Mouse (Mus musculus) MEL (cell line): Measurements from ENCODE around the gene Traf5. TPM values are rescaled to one million over a fixed set of nuclear protein-coding genes. Genes with fewer than 3 reads are reported as not detected.

ENCODE experiments used
- DNase-seq: peaks from one replicate; pipeline ENCODE4 v3.0.0; 2011; ENCODE audit warnings: low read depth, low spot score
- H3K27ac ChIP-seq: 2 replicates; pipeline ENCODE4 v1.5.1; 2012; ENCODE audit warnings: low read depth, mild to moderate bottlenecking, control low read depth, low read length, moderate library complexity; ENCODE audit not compliant: control insufficient read depth
- H3K27me3 ChIP-seq, 2 experiments: fragments of 150-350 bp in 1 of 2; sonication (generic) in 1 of 2; 2 replicates each; pipeline ENCODE4 v1.6.1; 2012; ENCODE audit warnings: low read length in 2 of 2, mild to moderate bottlenecking in 2 of 2, improper control_type of control experiment in 1 of 2, moderate library complexity in 1 of 2; ENCODE audit not compliant: insufficient read depth in 2 of 2, control insufficient read depth in 1 of 2
- H3K36me3 ChIP-seq, 2 experiments: 2 replicates each; pipeline ENCODE4 v1.6.1; 2012 to 2014; ENCODE audit warnings: low read length in 2 of 2, improper control_type of control experiment in 1 of 2, inconsistent platforms in 1 of 2, mild to moderate bottlenecking in 1 of 2; ENCODE audit not compliant: insufficient read depth in 2 of 2, control insufficient read depth in 1 of 2
- H3K4me1 ChIP-seq, 2 experiments: fragments of 150-350 bp in 1 of 2; sonication (generic) in 1 of 2; 2 replicates each; pipeline ENCODE4 v1.6.1; 2012; ENCODE audit warnings: low read length in 2 of 2, improper control_type of control experiment in 1 of 2, mild to moderate bottlenecking in 1 of 2; ENCODE audit not compliant: insufficient read depth in 2 of 2, control insufficient read depth in 1 of 2
- H3K4me3 ChIP-seq, 2 experiments: fragments of 150-350 bp in 1 of 2; sonication (generic) in 1 of 2; 2 replicates each; pipeline ENCODE4 v1.5.1; 2012; ENCODE audit warnings: low read depth in 2 of 2, low read length in 2 of 2, mild to moderate bottlenecking in 2 of 2, moderate library complexity in 2 of 2, control low read depth in 1 of 2, improper control_type of control experiment in 1 of 2; ENCODE audit not compliant: control insufficient read depth in 1 of 2, insufficient read depth in 1 of 2
- H3K79me2 ChIP-seq: 2 replicates; pipeline ENCODE4 v1.6.1; 2012; ENCODE audit warnings: mild to moderate bottlenecking, low read length, moderate library complexity; ENCODE audit not compliant: control insufficient read depth, poor library complexity, insufficient read depth
- H3K9ac ChIP-seq: 2 replicates; pipeline ENCODE4 v1.6.1; 2012; ENCODE audit warnings: low read depth, mild to moderate bottlenecking, control low read depth, low read length, moderate library complexity; ENCODE audit not compliant: control insufficient read depth, poor library complexity, severe bottlenecking
- H3K9me3 ChIP-seq: fragments of 150-350 bp; sonication (generic); replicated peaks from 2 replicates; pipeline ENCODE4 v1.6.1; 2012; ENCODE audit warnings: mild to moderate bottlenecking, low read length, improper control_type of control experiment, moderate library complexity; ENCODE audit not compliant: insufficient read depth
- BHLHE40 ChIP-seq: IDR thresholded peaks from 2 replicates; pipeline ENCODE4 v1.6.1; 2012; ENCODE audit warnings: low read depth, mild to moderate bottlenecking, inconsistent platforms, low read length, improper control_type of control experiment, borderline replicate concordance
- CHD1 ChIP-seq: IDR thresholded peaks from 2 replicates; pipeline ENCODE4 v1.6.1; 2012; ENCODE audit warnings: low read depth, mild to moderate bottlenecking, inconsistent platforms, low read length, improper control_type of control experiment
- CHD2 ChIP-seq: IDR thresholded peaks from 2 replicates; pipeline ENCODE4 v1.6.1; 2011; ENCODE audit warnings: low read length, improper control_type of control experiment
- CTCF ChIP-seq, 3 experiments: IDR thresholded peaks in 2 of 3; conservative IDR thresholded peaks in 1 of 3; 2 replicates each; pipeline ENCODE4 v1.5.1; 2011 to 2012; ENCODE audit warnings: low read length in 3 of 3, low read depth in 2 of 3, mild to moderate bottlenecking in 2 of 3, improper control_type of control experiment in 1 of 3, inconsistent platforms in 1 of 3, mixed read lengths in 1 of 3, moderate library complexity in 1 of 3; ENCODE audit not compliant: control insufficient read depth in 1 of 3, insufficient read depth in 1 of 3, poor library complexity in 1 of 3, severe bottlenecking in 1 of 3
- E2F4 ChIP-seq: IDR thresholded peaks from 2 replicates; pipeline ENCODE4 v1.6.1; 2011; ENCODE audit warnings: low read depth, low read length, improper control_type of control experiment, borderline replicate concordance
- ELF1 ChIP-seq: IDR thresholded peaks from 2 replicates; pipeline ENCODE4 v1.6.1; 2014; ENCODE audit warnings: low read depth, mild to moderate bottlenecking, inconsistent platforms, low read length, improper control_type of control experiment, moderate library complexity
- EP300 ChIP-seq, 2 experiments: IDR thresholded peaks; 2 replicates each; pipeline ENCODE4 v1.6.1; 2011; ENCODE audit warnings: improper control_type of control experiment in 2 of 2, low read length in 2 of 2, low read depth in 1 of 2, mild to moderate bottlenecking in 1 of 2
- ETS1 ChIP-seq: IDR thresholded peaks from 2 replicates; pipeline ENCODE4 v1.6.1; 2012; ENCODE audit warnings: low read depth, mild to moderate bottlenecking, inconsistent platforms, low read length, improper control_type of control experiment, moderate library complexity
- GABPA ChIP-seq: IDR thresholded peaks from 2 replicates; pipeline ENCODE4 v1.6.1; 2012; ENCODE audit warnings: low read depth, mild to moderate bottlenecking, inconsistent platforms, low read length, improper control_type of control experiment, moderate library complexity
- GATA1 ChIP-seq: IDR thresholded peaks from 2 replicates; pipeline ENCODE4 v1.6.1; 2011; ENCODE audit warnings: low read depth, low read length, improper control_type of control experiment
- HCFC1 ChIP-seq: IDR thresholded peaks from 2 replicates; pipeline ENCODE4 v1.6.1; 2012; ENCODE audit warnings: low read depth, mild to moderate bottlenecking, inconsistent platforms, low read length, improper control_type of control experiment, moderate library complexity
- JUND ChIP-seq: IDR thresholded peaks from 2 replicates; pipeline ENCODE4 v1.6.1; 2011; ENCODE audit warnings: low read depth, mild to moderate bottlenecking, improper control_type of control experiment, low read length
- KAT2A ChIP-seq: conservative IDR thresholded peaks from 2 replicates; pipeline ENCODE4 v1.6.1; 2012; ENCODE audit warnings: low read depth, low read length, improper control_type of control experiment, inconsistent platforms
- MAFK ChIP-seq: IDR thresholded peaks from 2 replicates; pipeline ENCODE4 v1.6.1; 2011; ENCODE audit warnings: low read depth, mild to moderate bottlenecking, low read length, improper control_type of control experiment, borderline replicate concordance
- MAX ChIP-seq: IDR thresholded peaks from 2 replicates; pipeline ENCODE4 v1.6.1; 2011; ENCODE audit warnings: low read length, improper control_type of control experiment
- MAZ ChIP-seq: IDR thresholded peaks from 2 replicates; pipeline ENCODE4 v1.6.1; 2012; ENCODE audit warnings: low read depth, mild to moderate bottlenecking, inconsistent platforms, low read length, improper control_type of control experiment
- MEF2A ChIP-seq: IDR thresholded peaks from 2 replicates; pipeline ENCODE4 v1.6.1; 2014; ENCODE audit warnings: low read depth, mild to moderate bottlenecking, inconsistent platforms, low read length, improper control_type of control experiment; ENCODE audit not compliant: poor library complexity, insufficient replicate concordance, severe bottlenecking; ENCODE audit errors: extremely low read depth
- MXI1 ChIP-seq: IDR thresholded peaks from 2 replicates; pipeline ENCODE4 v1.6.1; 2011; ENCODE audit warnings: mild to moderate bottlenecking, low read depth, low read length, improper control_type of control experiment
- MYB ChIP-seq: IDR thresholded peaks from 2 replicates; pipeline ENCODE4 v1.6.1; 2011; ENCODE audit warnings: mild to moderate bottlenecking, low read depth, low read length, improper control_type of control experiment
- MYC ChIP-seq: IDR thresholded peaks from 2 replicates; pipeline ENCODE4 v1.6.1; 2011; ENCODE audit warnings: low read depth, mild to moderate bottlenecking, low read length, improper control_type of control experiment, moderate library complexity
- NELFE ChIP-seq: IDR thresholded peaks from 2 replicates; pipeline ENCODE4 v1.6.1; 2011; ENCODE audit warnings: low read depth, low read length, improper control_type of control experiment
- POLR2A ChIP-seq, 2 experiments: IDR thresholded peaks; 2 replicates each; pipeline ENCODE4 v1.6.1; 2011 to 2012; ENCODE audit warnings: low read length in 2 of 2, mild to moderate bottlenecking in 2 of 2, control low read depth in 1 of 2, improper control_type of control experiment in 1 of 2, low read depth in 1 of 2, moderate library complexity in 1 of 2; ENCODE audit not compliant: control insufficient read depth in 1 of 2, insufficient read depth in 1 of 2, poor library complexity in 1 of 2
- POLR2AphosphoS2 ChIP-seq: IDR thresholded peaks from 2 replicates; pipeline ENCODE4 v1.6.1; 2011; ENCODE audit warnings: low read length, improper control_type of control experiment
- POLR2AphosphoS5 ChIP-seq: IDR thresholded peaks from 2 replicates; pipeline ENCODE4 v1.6.1; 2012; ENCODE audit warnings: low read depth, borderline replicate concordance, mild to moderate bottlenecking, inconsistent platforms, low read length, moderate library complexity, mixed read lengths
- RAD21 ChIP-seq: IDR thresholded peaks from 2 replicates; pipeline ENCODE4 v1.6.1; 2011; ENCODE audit warnings: mild to moderate bottlenecking, low read depth, low read length, improper control_type of control experiment
- RCOR1 ChIP-seq: IDR thresholded peaks from 2 replicates; pipeline ENCODE4 v1.6.1; 2012; ENCODE audit warnings: low read depth, mild to moderate bottlenecking, inconsistent platforms, low read length, improper control_type of control experiment
- SIN3A ChIP-seq: IDR thresholded peaks from 2 replicates; pipeline ENCODE4 v1.6.1; 2012; ENCODE audit warnings: low read length, improper control_type of control experiment, inconsistent platforms
- SMC3 ChIP-seq: IDR thresholded peaks from 2 replicates; pipeline ENCODE4 v1.6.1; 2011; ENCODE audit warnings: low read depth, low read length, improper control_type of control experiment
- TAL1 ChIP-seq: IDR thresholded peaks from 2 replicates; pipeline ENCODE4 v1.6.1; 2012; ENCODE audit warnings: mild to moderate bottlenecking, inconsistent platforms, low read length, moderate library complexity, mixed read lengths
- TBP ChIP-seq: IDR thresholded peaks from 2 replicates; pipeline ENCODE4 v1.8.0; 2011; ENCODE audit warnings: low read depth, low read length, improper control_type of control experiment
- TCF12 ChIP-seq: IDR thresholded peaks from 2 replicates; pipeline ENCODE4 v1.6.1; 2014; ENCODE audit warnings: low read depth, mild to moderate bottlenecking, inconsistent platforms, low read length, improper control_type of control experiment, moderate library complexity
- UBTF ChIP-seq: IDR thresholded peaks from 2 replicates; pipeline ENCODE4 v1.6.1; 2012; ENCODE audit warnings: low read depth, mild to moderate bottlenecking, inconsistent platforms, low read length, improper control_type of control experiment, moderate library complexity, borderline replicate concordance; ENCODE audit not compliant: insufficient read depth
- USF1 ChIP-seq: IDR thresholded peaks from 2 replicates; pipeline ENCODE4 v1.6.1; 2014; ENCODE audit warnings: low read depth, mild to moderate bottlenecking, inconsistent platforms, low read length, improper control_type of control experiment, moderate library complexity
- USF2 ChIP-seq, 2 experiments: IDR thresholded peaks; 2 replicates each; pipeline ENCODE4 v1.6.1; 2011 to 2012; ENCODE audit warnings: improper control_type of control experiment in 2 of 2, low read length in 2 of 2, borderline replicate concordance in 1 of 2, inconsistent platforms in 1 of 2, low read depth in 1 of 2, mild to moderate bottlenecking in 1 of 2; ENCODE audit not compliant: insufficient read depth in 1 of 2
- ZC3H11A ChIP-seq: IDR thresholded peaks from 2 replicates; pipeline ENCODE4 v1.6.1; 2012; ENCODE audit warnings: low read depth, mild to moderate bottlenecking, inconsistent platforms, low read length, improper control_type of control experiment
- ZKSCAN1 ChIP-seq: IDR thresholded peaks from 2 replicates; pipeline ENCODE4 v1.6.1; 2012; ENCODE audit warnings: low read depth, mild to moderate bottlenecking, inconsistent platforms, low read length, improper control_type of control experiment, moderate library complexity
- ZMIZ1 ChIP-seq: IDR thresholded peaks from 2 replicates; pipeline ENCODE4 v1.6.1; 2012; ENCODE audit warnings: low read depth, mild to moderate bottlenecking, inconsistent platforms, low read length, improper control_type of control experiment, moderate library complexity
- ZNF384 ChIP-seq: IDR thresholded peaks from 2 replicates; pipeline ENCODE4 v1.6.1; 2012; ENCODE audit warnings: low read depth, mild to moderate bottlenecking, inconsistent platforms, low read length, improper control_type of control experiment
- polyA plus RNA-seq, 2 experiments: library from polyadenylated mRNA; stranded (reverse) in 1 of 2; unstranded in 1 of 2; fragments of >175 nt in 1 of 2; fragments of >200 nt in 1 of 2; gene quantifications; 2 replicates each; pipeline versions ENCODE4 v1.2.1 to v1.2.4; 2012; ENCODE audit warnings: low replicate concordance in 2 of 2, low read depth in 1 of 2; ENCODE audit not compliant: insufficient read length in 2 of 2, insufficient read depth in 1 of 2, missing spikeins in 1 of 2
- total RNA-seq: library from RNA; depleted of rRNA; stranded (reverse); fragments of 300-350 nt; gene quantifications from 2 replicates; pipeline ENCODE4 v1.2.3, GENCODE M21; 2012

The Traf5 gene
- total and polyA plus RNA-seq, 3 experiments = 4.0 to 7.3 TPM; not detected in 1

- H3K4me1 ChIP-seq = peaks cover 17 to 21% of the 10 kb centered on the region in 2 experiments
- H3K27ac ChIP-seq = peak overlapping the region; percentile 23; the same call in 1 of the 2 replicates
- peaks cover 9 to 28% of the 10 kb centered on the region in 2 experiments for H3K36me3 ChIP-seq
- no peaks in the 10 kb centered on the region for H3K79me2 ChIP-seq
- H3K4me3 ChIP-seq = no peak overlapping the region
- no peaks in the 10 kb centered on the region for H3K9me3 ChIP-seq
- peak; percentile 47 for DNase-seq
- no peak overlapping the region; the same call in 1 of the 2 replicates for H3K9ac ChIP-seq
- no peaks in the 10 kb centered on the region for H3K27me3 ChIP-seq
- no peak for TF ChIP-seq MAFK
- TF ChIP-seq SMC3 = no peak
- peak; percentile 41; the same call in 1 of the 2 replicates for TF ChIP-seq USF1
- no peak for TF ChIP-seq POLR2A (IDR thresholded peaks at IDR 0.05; ENCODE audit: control insufficient read depth in 1 of 2, insufficient read depth in 1 of 2, low read depth in 1 of 2, low read length in 2 of 2, poor library complexity in 1 of 2)
- TF ChIP-seq HCFC1 = no peak
- no peak for TF ChIP-seq CTCF (IDR thresholded peaks at IDR 0.05 in 2 of 3, conservative IDR thresholded peaks at IDR 0.05 in 1 of 3; ENCODE audit: control insufficient read depth in 1 of 3, insufficient read depth in 1 of 3, low read depth in 2 of 3, low read length in 3 of 3, poor library complexity in 1 of 3, severe bottlenecking in 1 of 3)
- TF ChIP-seq TCF12 = peak; percentile 74
- no peak for TF ChIP-seq ZKSCAN1
- TF ChIP-seq EP300 (IDR thresholded peaks at IDR 0.05; ENCODE audit: low read depth in 1 of 2, low read length in 2 of 2) = peak; percentile 49 to 67
- no peak for TF ChIP-seq UBTF
- no peak for TF ChIP-seq MAZ
- peak; percentile 85 for TF ChIP-seq MXI1
- TF ChIP-seq POLR2AphosphoS2 = no peak
- TF ChIP-seq RAD21 = no peak
- TF ChIP-seq GATA1 = peak; percentile 83
- peak; percentile 33 for TF ChIP-seq TAL1
- no peak for TF ChIP-seq CHD2
- TF ChIP-seq USF2 (IDR thresholded peaks at IDR 0.05; ENCODE audit: borderline replicate concordance in 1 of 2, insufficient read depth in 1 of 2, low read depth in 1 of 2, low read length in 2 of 2) = no peak
- no peak for TF ChIP-seq E2F4
- TF ChIP-seq ETS1 = peak; percentile 86
- no peak for TF ChIP-seq TBP
- TF ChIP-seq CHD1 = no peak
- TF ChIP-seq ZNF384 = no peak
- no peak for TF ChIP-seq ZMIZ1
- TF ChIP-seq ELF1 = no peak
- TF ChIP-seq KAT2A = no peak
- TF ChIP-seq NELFE = no peak
- no peak for TF ChIP-seq GABPA
- no peak for TF ChIP-seq ZC3H11A
- peak; percentile 14; the same call in 1 of the 2 replicates for TF ChIP-seq BHLHE40
- TF ChIP-seq RCOR1 = no peak
- no peak for TF ChIP-seq POLR2AphosphoS5
- 0 out of 2 replicates have a peak, but pooled peaks have one; percentile 61 for TF ChIP-seq SIN3A
- no peak for TF ChIP-seq MYB
- TF ChIP-seq MAX = peak; percentile 90
- TF ChIP-seq MYC = peak; percentile 83
- TF ChIP-seq MEF2A = no peak
- no peak for TF ChIP-seq JUND
Observed at GRCm38 (mm10) chr1:192128343-192128742, 36.0 kb upstream of the Traf5 start.
